Mouse (Mus musculus) erythroblast, embryonic 14.5 days (primary cell): ENCODE data around the gene Fcrla. TPM values are rescaled to one million over a fixed set of nuclear protein-coding genes. Genes with fewer than 3 reads are reported as not detected.
"Not testable (repeated sequence)": the region's sequence is repeated elsewhere in the genome, so short reads cannot be mapped to it uniquely, and the experiment has no call there.

Experiments used
- H3K27me3 ChIP-seq: 2 replicates; pipeline ENCODE4 v1.6.1; 2012; ENCODE audit warnings: inconsistent platforms; ENCODE audit not compliant: control insufficient read depth
- H3K36me3 ChIP-seq: 2 replicates; pipeline ENCODE4 v1.6.1; 2012; ENCODE audit warnings: mild to moderate bottlenecking, inconsistent platforms; ENCODE audit not compliant: control insufficient read depth
- H3K4me1 ChIP-seq: 2 replicates; pipeline ENCODE4 v1.6.1; 2012; ENCODE audit warnings: inconsistent platforms; ENCODE audit not compliant: control insufficient read depth
- H3K4me3 ChIP-seq: replicated peaks from 2 replicates; pipeline ENCODE3; 2012; ENCODE audit warnings: moderate library complexity, mild to moderate bottlenecking, inconsistent platforms
- H3K9me3 ChIP-seq: 2 replicates; pipeline ENCODE4 v1.6.1; 2012; ENCODE audit warnings: low read length, inconsistent platforms, mixed read lengths; ENCODE audit not compliant: control insufficient read depth
- GATA1 ChIP-seq: IDR thresholded peaks from 2 replicates; pipeline ENCODE4 v1.6.1; 2012; ENCODE audit warnings: low read length, inconsistent platforms, mixed read lengths
- TAL1 ChIP-seq: IDR thresholded peaks from 3 replicates; pipeline ENCODE4 v1.6.1; 2012; ENCODE audit warnings: low read length, inconsistent platforms, mixed read lengths
- polyA plus RNA-seq: library from polyadenylated mRNA; stranded (reverse); fragments of >175 nt; gene quantifications from 2 replicates; pipeline ENCODE4 v1.2.3, GENCODE M21; 2012

Gene Fcrla
- polyA plus RNA-seq, 1 experiment = not detected

GRCm38 (mm10) chr1:170962301-170962700, 34.9 kb upstream of the Fcrla start:
- no peaks in the 10 kb centered on the region for H3K36me3 ChIP-seq
- no peaks in the 10 kb centered on the region for H3K4me1 ChIP-seq
- TF ChIP-seq TAL1 (no peak), GATA1 (no peak)
- H3K27me3 ChIP-seq = peaks cover 2% of the 10 kb centered on the region; the same call in 1 of the 2 replicates
- no peaks in the 10 kb centered on the region for H3K9me3 ChIP-seq
- H3K4me3 ChIP-seq = no peak overlapping the region

- Histone ChIP-seq H3K4me1 (no peaks in the 10 kb centered on the region), H3K9me3 (no peaks in the 10 kb centered on the region), H3K36me3 (no peaks in the 10 kb centered on the region), H3K27me3 (peaks cover 2% of the 10 kb centered on the region; the same call in 1 of the 2 replicates), H3K4me3 (no peak overlapping the region)
- TF ChIP-seq GATA1 (no peak), TAL1 (no peak)
Observed at GRCm38 (mm10) chr1:170961101-170961500, 33.7 kb upstream of the Fcrla start.

- no peak for TF ChIP-seq TAL1
- no peak for TF ChIP-seq GATA1
- peaks cover 2% of the 10 kb centered on the region; the same call in 1 of the 2 replicates for H3K27me3 ChIP-seq
- no peaks in the 10 kb centered on the region for H3K4me1 ChIP-seq
- H3K36me3 ChIP-seq = no peaks in the 10 kb centered on the region
- no peaks in the 10 kb centered on the region for H3K9me3 ChIP-seq
- H3K4me3 ChIP-seq = no peak overlapping the region
Observed at GRCm38 (mm10) chr1:170959791-170960190, 32.4 kb upstream of the Fcrla start.

GRCm38 (mm10) chr1:170958225-170958624, 30.8 kb upstream of the Fcrla start:
- Histone ChIP-seq H3K27me3 (peaks cover 2% of the 10 kb centered on the region; the same call in 1 of the 2 replicates), H3K4me3 (no peak overlapping the region), H3K9me3 (no peaks in the 10 kb centered on the region), H3K4me1 (no peaks in the 10 kb centered on the region), H3K36me3 (no peaks in the 10 kb centered on the region)
- TF ChIP-seq TAL1 (no peak), GATA1 (no peak)

GRCm38 (mm10) chr1:170953192-170953591, 25.8 kb upstream of the Fcrla start:
- Histone ChIP-seq H3K4me3 (no peak overlapping the region), H3K9me3 (no peaks in the 10 kb centered on the region), H3K27me3 (no peaks in the 10 kb centered on the region), H3K4me1 (peaks cover 11% of the 10 kb centered on the region), H3K36me3 (no peaks in the 10 kb centered on the region)
- TF ChIP-seq GATA1 = no peak
- TF ChIP-seq TAL1 = no peak

GRCm38 (mm10) chr1:170950772-170951171, 23.4 kb upstream of the Fcrla start:
- Histone ChIP-seq H3K4me3 (no peak overlapping the region), H3K27me3 (no peaks in the 10 kb centered on the region), H3K9me3 (no peaks in the 10 kb centered on the region), H3K4me1 (peaks cover 11% of the 10 kb centered on the region), H3K36me3 (no peaks in the 10 kb centered on the region)
- no peak for TF ChIP-seq GATA1

- H3K4me1 ChIP-seq, H3K4me3 ChIP-seq, H3K9me3 ChIP-seq, H3K27me3 ChIP-seq, H3K36me3 ChIP-seq: not testable (repeated sequence)
Observed at GRCm38 (mm10) chr1:170944908-170945307, 17.5 kb upstream of the Fcrla start.

- not testable (repeated sequence) for H3K36me3 ChIP-seq, H3K4me1 ChIP-seq, H3K4me3 ChIP-seq, H3K27me3 ChIP-seq, H3K9me3 ChIP-seq
Observed at GRCm38 (mm10) chr1:170944151-170944550, 16.8 kb upstream of the Fcrla start.

- Histone ChIP-seq H3K36me3 (no peaks in the 10 kb centered on the region), H3K4me1 (no peaks in the 10 kb centered on the region), H3K4me3 (no peak overlapping the region), H3K9me3 (no peaks in the 10 kb centered on the region), H3K27me3 (no peaks in the 10 kb centered on the region)
- no peak for TF ChIP-seq TAL1
- TF ChIP-seq GATA1 = no peak
Observed at GRCm38 (mm10) chr1:170939255-170939654, 11.9 kb upstream of the Fcrla start.

- Histone ChIP-seq H3K4me1 (no peaks in the 10 kb centered on the region), H3K4me3 (no peak overlapping the region), H3K27me3 (no peaks in the 10 kb centered on the region), H3K36me3 (no peaks in the 10 kb centered on the region), H3K9me3 (no peaks in the 10 kb centered on the region)
- TF ChIP-seq TAL1 (no peak), GATA1 (no peak)
Observed at GRCm38 (mm10) chr1:170934383-170934782, 7.0 kb upstream of the Fcrla start.
